In the genomic region with DNA sequence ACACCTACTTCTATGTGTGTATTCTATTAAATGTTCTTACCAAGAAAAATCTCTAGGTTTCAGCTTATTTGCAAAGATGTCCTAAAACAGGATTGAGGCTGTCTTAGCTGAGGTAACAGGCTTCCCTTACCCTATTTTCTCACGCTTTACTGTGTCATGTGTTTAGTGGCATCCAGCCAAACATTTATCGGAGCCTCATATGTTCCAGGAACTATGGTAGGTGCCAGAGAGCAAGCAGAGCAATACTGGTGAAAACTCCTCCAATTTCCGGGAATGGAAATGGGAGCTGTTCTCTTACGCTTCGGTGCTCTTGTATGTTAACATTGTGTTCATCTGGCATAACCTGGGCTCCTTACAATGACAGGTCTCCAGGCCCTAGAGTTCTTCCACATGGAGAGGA, we compare ENCODE assay signal across 12 mouse cellular contexts. TPM values are rescaled to one million over a fixed set of nuclear protein-coding genes. Genes with fewer than 3 reads are reported as not detected.
DNase-seq lines count a peak whose midpoint lies in the region; ATAC-seq and TF ChIP-seq lines count a peak whose summit lies in the region.
"Had no signal": no experiment of that assay in that cellular context is flagged by ENCODE, and none has a peak within 500 bp of the region (broad histone marks: within the 10 kb centered on the region; RNA-seq: fewer than 3 reads in every experiment).

No protein-coding gene starts in this region.

- TF ChIP-seq POLR2A in heart, adult 2 months (IDR thresholded peaks at IDR 0.05; ENCODE audit: insufficient read depth, low read depth, low read length), result no peak

- no peak for TF ChIP-seq EP300 in heart, adult 2 months (IDR thresholded peaks at IDR 0.05; ENCODE audit: insufficient read depth, low read depth, low read length)

- H3K27ac ChIP-seq in heart, adult 2 months, result peak overlapping the region; percentile 89
- H3K27ac ChIP-seq: embryonic facial prominence, embryonic 12.5 days; limb, embryonic 13.5 days had no signal

- WGBS in heart, adult 2 months, result 7% methylated on average over 5 of the region's 5 CpGs

- H3K36me3 ChIP-seq in heart, adult 2 months (ENCODE audit: control insufficient read depth, insufficient read depth, low read length), result peaks cover 12% of the 10 kb centered on the region
- H3K36me3 ChIP-seq: embryonic facial prominence, embryonic 12.5 days; limb, embryonic 13.5 days had no signal

- intact Hi-C loops in heart, adult 2 months (cut with DNase I), result no loop called here
- intact Hi-C loops in heart, postnatal 25 days (cut with DNase I), result loop anchor here (5.0 kb wide), 1 partner anchor 41 kb away; a partner anchor contains a TSS
- intact Hi-C loops in heart, postnatal 10 days (cut with DNase I), result loop anchor here (5.0 kb wide), 1 partner anchor 41 kb away; a partner anchor contains a TSS

- H3K9ac ChIP-seq in heart, adult 2 months (ENCODE audit: low read depth, low read length), result no peak overlapping the region
- H3K9ac ChIP-seq: embryonic facial prominence, embryonic 12.5 days; limb, embryonic 13.5 days had no signal

- H3K79me2 ChIP-seq in heart, adult 2 months (replicated peaks; ENCODE audit: control insufficient read depth, insufficient read depth, low read length), result no peaks in the 10 kb centered on the region

- H3K27me3 ChIP-seq in heart, adult 2 months (ENCODE audit: control insufficient read depth, insufficient read depth, low read length), result no peaks in the 10 kb centered on the region
- H3K27me3 ChIP-seq: embryonic facial prominence, embryonic 12.5 days; limb, embryonic 13.5 days had no signal

- ATAC-seq in activated CD4-positive, CD25-positive, alpha-beta regulatory T cell, adult 4 months, result no peak
- ATAC-seq: hindbrain, embryonic 16.5 days had no signal

- H3K4me1 ChIP-seq in heart, adult 2 months (ENCODE audit: control insufficient read depth, insufficient read depth, low read length), result peaks cover 14% of the 10 kb centered on the region

- no peak overlapping the region for H3K4me3 ChIP-seq in heart, adult 2 months
- H3K4me3 ChIP-seq: embryonic facial prominence, embryonic 12.5 days; limb, embryonic 13.5 days; myocyte had no signal

- TF ChIP-seq CTCF in heart, adult 2 months (IDR thresholded peaks at IDR 0.05), result no peak

- DNase-seq in heart, adult 2 months, result peak in 1 of 2 experiments; percentile 22
- DNase-seq in heart, postnatal 25 days (ENCODE audit: low spot score), result no peak
- DNase-seq in 416B (ENCODE audit: low read depth), result peak; percentile 61
- DNase-seq in adipocyte (ENCODE audit: low spot score), result peak; percentile 81
- peak; percentile 66 to 69 for DNase-seq in heart, postnatal 10 days
- DNase-seq in thymus, postnatal 4 days, result no peak
- DNase-seq in embryo, embryonic 9.5 days (ENCODE audit: extremely low spot score), result no peak

RNA-seq across cellular contexts. Expression of a gene that starts 40.8 kb away (rescaled TPM):
- total RNA-seq in heart, adult 2 months (2021), result 10 to 100 TPM; 26.3 to 27.2 TPM
- 16.9 and 27.0 TPM in 2 replicates for polyA plus RNA-seq in heart, adult 2 months (2012; rRNA removed)
- total RNA-seq in heart, postnatal 25 days (2021), result 10 to 100 TPM; 31.9 to 37.7 TPM
- total RNA-seq in heart, postnatal 10 days (2021), result 10 to 100 TPM; 43.8 to 49.0 TPM
- polyA plus RNA-seq in activated CD4-positive, CD25-positive, alpha-beta regulatory T cell, adult 4 months (2017; shearing (Covaris generic)), result 10 to 100 TPM; 27.5 to 28.0 TPM

Comparison
In these comparisons a context has a peak if more than half of its experiments do, and no peak if none do; other contexts are left out.
1. DNase-seq: peak in 416B (single experiment), adipocyte (single experiment) and heart, postnatal 10 days (2 of 2); none in heart, postnatal 25 days (single experiment), thymus, postnatal 4 days (single experiment) and embryo, embryonic 9.5 days (single experiment).